In the genomic region with DNA sequence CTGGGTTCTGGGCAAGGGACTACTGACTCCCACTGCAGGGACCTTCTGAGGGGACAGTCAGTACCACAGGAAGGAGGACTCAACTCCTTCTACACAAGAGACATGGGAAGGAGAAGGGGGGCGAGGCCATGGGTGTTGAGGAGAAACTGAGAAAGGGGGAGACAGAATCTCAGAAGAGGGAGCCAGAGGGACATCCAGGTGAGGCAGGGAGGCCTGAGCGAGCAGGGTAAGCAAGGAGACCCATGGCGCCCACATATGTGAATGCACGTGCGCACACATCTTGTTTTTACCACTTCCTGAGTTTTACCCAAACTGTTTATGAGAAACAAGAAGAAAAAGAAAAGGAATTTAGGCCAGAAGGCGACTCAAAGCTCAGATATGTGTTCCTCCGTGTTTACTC, we compare ENCODE assay signal across 17 mouse cellular contexts. TPM values are rescaled to one million over a fixed set of nuclear protein-coding genes. Genes with fewer than 3 reads are reported as not detected.
DNase-seq lines count a peak whose midpoint lies in the region; ATAC-seq lines count a peak whose summit lies in the region.
"Had no signal": no experiment of that assay in that cellular context is flagged by ENCODE, and none has a peak within 500 bp of the region (broad histone marks: within the 10 kb centered on the region; RNA-seq: fewer than 3 reads in every experiment).

No protein-coding gene starts in this region.

- peak; percentile 58 for DNase-seq in T-cell, adult 2 months (ENCODE audit: low spot score)
- DNase-seq in adipocyte (ENCODE audit: low spot score) = peak; percentile 37
- DNase-seq in naive thymus-derived CD4-positive, alpha-beta T cell, adult 2 months (ENCODE audit: low read depth) = peak; percentile 68
- peak; percentile 61 for DNase-seq in thymus, postnatal 25 days
- no peak for DNase-seq in neural tube, embryonic 10.5 days (ENCODE audit: extremely low spot score, low spot score)
- DNase-seq: cerebellum, adult 9-11 months; gastrocnemius, postnatal 36 days; kidney, adult 2 months; kidney, postnatal 25 days; liver, embryonic 13.5 days; lung, postnatal 4 days had no signal

- ATAC-seq in megakaryocyte progenitor cell, adult 5-6 weeks (replicated peaks; ENCODE audit: poor library complexity) = no peak
- no peak for ATAC-seq in megakaryocyte, adult 5-6 weeks (ENCODE audit: poor library complexity, severe bottlenecking)
- ATAC-seq: forebrain, embryonic 15.5 days had no signal

RNA-seq across cellular contexts. Expression of a gene that starts 3.2 kb away (rescaled TPM):
- 47.2 and 51.9 TPM in 2 replicates for total RNA-seq in megakaryocyte progenitor cell, adult 5-6 weeks (2015)
- total RNA-seq in megakaryocyte progenitor cell, adult 5-6 weeks (2017) = 29.6 and 30.9 TPM in 2 replicates
- 29.3 and 35.4 TPM in 2 replicates for total RNA-seq in megakaryocyte, adult 5-6 weeks (2015)
- total RNA-seq in megakaryocyte, adult 5-6 weeks (2017) = 12.6 and 15.4 TPM in 2 replicates
- total RNA-seq: G1E had no signal

RNA-seq across cellular contexts. Expression of a gene that starts 16.1 kb away (rescaled TPM):
- not detected in 2 replicates for total RNA-seq in megakaryocyte progenitor cell, adult 5-6 weeks (2015)
- not detected in 2 replicates for total RNA-seq in megakaryocyte progenitor cell, adult 5-6 weeks (2017)
- total RNA-seq in megakaryocyte, adult 5-6 weeks (2015) = not detected in 2 replicates
- total RNA-seq in megakaryocyte, adult 5-6 weeks (2017) = not detected in 2 replicates
- total RNA-seq: G1E; gastrocnemius, postnatal 36 days; heart, adult 8-10 months; monocyte, adult 5-6 weeks had no signal

RNA-seq across cellular contexts. Expression of a gene that starts 35.3 kb away (rescaled TPM):
- 0.12 TPM in 1 of 2 replicates, not detected in the other for total RNA-seq in megakaryocyte progenitor cell, adult 5-6 weeks (2015)
- 0.03 TPM in 1 of 2 replicates, not detected in the other for total RNA-seq in megakaryocyte progenitor cell, adult 5-6 weeks (2017)
- 0.07 TPM in 1 of 2 replicates, not detected in the other for total RNA-seq in megakaryocyte, adult 5-6 weeks (2015)
- total RNA-seq in megakaryocyte, adult 5-6 weeks (2017) = not detected in 2 replicates

RNA-seq across cellular contexts. Expression of a gene that starts 41.3 kb away (rescaled TPM):
- total RNA-seq in megakaryocyte progenitor cell, adult 5-6 weeks (2015) = 2.2 and 2.3 TPM in 2 replicates
- 1.6 and 1.7 TPM in 2 replicates for total RNA-seq in megakaryocyte progenitor cell, adult 5-6 weeks (2017)
- total RNA-seq in megakaryocyte, adult 5-6 weeks (2015) = 0.09 and 0.14 TPM in 2 replicates
- 0.04 and 0.08 TPM in 2 replicates for total RNA-seq in megakaryocyte, adult 5-6 weeks (2017)
- total RNA-seq: G1E; monocyte, adult 5-6 weeks had no signal

RNA-seq across cellular contexts. Expression of a gene that starts 45.0 kb away (rescaled TPM):
- 62.9 and 63.5 TPM in 2 replicates for total RNA-seq in megakaryocyte progenitor cell, adult 5-6 weeks (2015)
- total RNA-seq in megakaryocyte progenitor cell, adult 5-6 weeks (2017) = 216 and 275 TPM in 2 replicates
- total RNA-seq in megakaryocyte, adult 5-6 weeks (2015) = 56.0 and 66.2 TPM in 2 replicates
- total RNA-seq in megakaryocyte, adult 5-6 weeks (2017) = 253 and 270 TPM in 2 replicates
